Mouse (Mus musculus) MEL (cell line): ENCODE measurements around the gene Gm1043.

Experiments used
- NELFE ChIP-seq: IDR thresholded peaks from 2 replicates; pipeline ENCODE4 v1.6.1; 2011; ENCODE audit warnings: low read depth, low read length, improper control_type of control experiment
- SIN3A ChIP-seq: IDR thresholded peaks from 2 replicates; pipeline ENCODE4 v1.6.1; 2012; ENCODE audit warnings: low read length, improper control_type of control experiment, inconsistent platforms

DNA sequence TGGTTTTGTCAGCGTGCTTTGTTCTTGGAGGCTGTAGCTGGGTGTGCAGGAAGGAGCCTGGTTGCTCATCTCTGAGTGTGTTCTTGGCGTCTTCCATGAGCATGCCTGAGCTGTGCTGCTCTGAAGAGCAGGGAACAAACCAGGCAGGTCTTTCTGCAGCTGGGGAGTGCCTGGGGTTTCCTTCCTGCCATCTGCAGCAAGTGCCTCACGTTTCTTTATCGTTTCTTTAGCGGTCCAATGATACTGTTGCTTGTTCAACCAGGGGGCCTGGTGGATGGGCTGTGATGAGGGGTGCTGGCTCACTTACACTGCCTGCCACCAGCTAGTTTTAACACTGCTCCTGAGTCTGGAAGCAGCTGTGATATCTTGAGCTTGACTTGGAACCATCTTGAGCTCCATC, 38.4 kb upstream of the Gm1043 start:
- TF ChIP-seq NELFE: no peak
- no peak for TF ChIP-seq SIN3A
